Mouse (Mus musculus) thymus, adult 2 months (tissue): ENCODE measurements around the gene Piezo1.

ENCODE experiments used
- CTCF ChIP-seq: fragments of 200-500 bp; IDR thresholded peaks from 2 replicates; pipeline ENCODE4 v1.5.1; 2012; ENCODE audit warnings: mild to moderate bottlenecking, control low read depth, low read length, moderate library complexity, borderline replicate concordance; ENCODE audit not compliant: control insufficient read depth, poor library complexity, insufficient read depth; ENCODE audit errors: extremely low read depth
- POLR2A ChIP-seq: fragments of 200-500 bp; IDR thresholded peaks from 2 replicates; pipeline ENCODE4 v1.6.1; 2012; ENCODE audit warnings: mild to moderate bottlenecking, low read length, control low read depth, moderate library complexity; ENCODE audit not compliant: control insufficient read depth, poor library complexity, insufficient read depth; ENCODE audit errors: extremely low read depth

DNA sequence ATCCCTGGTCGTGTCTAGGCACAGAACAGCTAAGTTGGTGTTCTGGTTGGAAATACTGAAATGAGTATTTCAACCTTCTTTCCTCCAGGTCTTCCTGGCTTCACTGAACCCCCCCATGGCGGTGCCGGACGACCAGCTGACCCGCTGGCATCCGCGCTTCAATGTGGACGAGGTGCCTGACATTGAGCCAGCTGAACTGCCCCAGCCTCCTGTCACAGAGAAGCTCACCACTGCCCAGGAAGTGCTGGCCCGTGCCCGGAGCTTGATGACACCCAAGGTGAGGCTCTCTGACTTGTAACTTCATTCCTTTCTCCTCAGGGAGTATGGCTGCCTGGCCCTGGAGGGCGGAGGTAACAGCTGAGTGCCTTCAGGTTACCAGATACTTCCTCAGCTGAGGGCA is 20.0 kb upstream of the Piezo1 start:
- TF ChIP-seq CTCF (no peak), POLR2A (no peak)
